Mouse (Mus musculus) neutrophil, adult 5-6 weeks (primary cell): ENCODE measurements at regions not wholly inside any gene's neighbourhood (a gene's known extent, or its start where the extent isn't known, plus 50 kb on each side); places are given as distances from the start of the nearest gene placed in this dataset.
A peak's percentile ranks its signal among the peaks of the same experiment; 100 is the strongest.
"Not testable (repeated sequence)": the region's sequence is repeated elsewhere in the genome, so short reads cannot be mapped to it uniquely, and the experiment has no call there.

Experiments
- ATAC-seq: fragments of 151-379, 151-347 bp; 2 replicates; pipeline ENCODE4 v1.8.0; 2017; ENCODE audit warnings: mild to moderate bottlenecking, moderate TSS enrichment; ENCODE audit not compliant: insufficient number of reproducible peaks, poor library complexity, low FRiP score, severe bottlenecking; ENCODE audit errors: extremely low read depth

- ATAC-seq = no peak
These were observed 199.4 kb downstream of the Antxr2 start for GRCm38 (mm10) chr5:97831421-97831820.

GRCm38 (mm10) chr5:97817485-97817884 is 213.4 kb downstream of the Antxr2 start:
- ATAC-seq = no peak

- no peak for ATAC-seq
These were observed 215.5 kb downstream of the Antxr2 start for GRCm38 (mm10) chr5:97815357-97815756.

- ATAC-seq = no peak
These were observed 216.1 kb downstream of the Antxr2 start for GRCm38 (mm10) chr5:97814700-97815099.

GRCm38 (mm10) chr5:97812611-97813350 is 218.1 kb downstream of the Antxr2 start:
- no peak for ATAC-seq

- no peak for ATAC-seq
These were observed 221.8 kb downstream of the Antxr2 start for GRCm38 (mm10) chr5:97809007-97809406.

GRCm38 (mm10) chr5:97807171-97807570 is 223.7 kb downstream of the Antxr2 start:
- ATAC-seq = peak; percentile 84; the same call in 1 of the 2 replicates

- ATAC-seq = no peak
These were observed 224.1 kb downstream of the Antxr2 start for GRCm38 (mm10) chr5:97806754-97807153.

GRCm38 (mm10) chr5:97800017-97800416 is 230.8 kb downstream of the Antxr2 start:
- no peak for ATAC-seq

GRCm38 (mm10) chr5:97788175-97788574 is 242.7 kb downstream of the Antxr2 start:
- ATAC-seq = no peak

GRCm38 (mm10) chr5:97787001-97787400 is 243.8 kb downstream of the Antxr2 start:
- ATAC-seq = no peak

- ATAC-seq = not testable (repeated sequence)
These were observed 255.7 kb downstream of the Antxr2 start for GRCm38 (mm10) chr5:97775100-97775499.

- ATAC-seq = not testable (repeated sequence)
These were observed 257.4 kb downstream of the Antxr2 start for GRCm38 (mm10) chr5:97773451-97773850.

GRCm38 (mm10) chr5:97737339-97737738 is 280.5 kb upstream of the Gk2 start:
- no peak for ATAC-seq

- ATAC-seq = no peak
These were observed 274.1 kb upstream of the Gk2 start for GRCm38 (mm10) chr5:97730920-97731319.

- not testable (repeated sequence) for ATAC-seq
These were observed 262.5 kb upstream of the Gk2 start for GRCm38 (mm10) chr5:97719364-97719763.

GRCm38 (mm10) chr5:97705270-97705669 is 248.4 kb upstream of the Gk2 start:
- no peak for ATAC-seq

- ATAC-seq = no peak
These were observed 243.7 kb upstream of the Gk2 start for GRCm38 (mm10) chr5:97700507-97700906.

- no peak for ATAC-seq
These were observed 240.8 kb upstream of the Gk2 start for GRCm38 (mm10) chr5:97697581-97698134.

- no peak for ATAC-seq
These were observed 236.6 kb upstream of the Gk2 start for GRCm38 (mm10) chr5:97693333-97693940.
